Mouse (Mus musculus): ENCODE data around the gene Brk1.

Gene Brk1

GRCm38 (mm10) chr6:113604432-113605223 lies at the start of gene Brk1:
Gene Brk1, plus strand, starts transcription at chr6:113604772.
- DNase-seq = peak; percentile 86 to 89

- DNase-seq = no peak
Measured at GRCm38 (mm10) chr6:113559736-113560135, 44.8 kb upstream of the Brk1 start.

GRCm38 (mm10) chr6:113564557-113564956 lies 40.0 kb upstream of the Brk1 start:
- DNase-seq = no peak

GRCm38 (mm10) chr6:113576044-113576443 lies 28.5 kb upstream of the Brk1 start:
- no peak for DNase-seq

- DNase-seq = no peak
Measured at GRCm38 (mm10) chr6:113579306-113579705, 25.3 kb upstream of the Brk1 start.

- DNase-seq = no peak
Measured at GRCm38 (mm10) chr6:113583023-113583422, 21.5 kb upstream of the Brk1 start.

GRCm38 (mm10) chr6:113585065-113585464 lies 19.5 kb upstream of the Brk1 start:
- no peak for DNase-seq

- peak; percentile 14 to 31 for DNase-seq
Measured at GRCm38 (mm10) chr6:113586466-113587183, 17.9 kb upstream of the Brk1 start.

- no peak for DNase-seq
Measured at GRCm38 (mm10) chr6:113592637-113593036, 11.9 kb upstream of the Brk1 start.

- DNase-seq = no peak
Measured at GRCm38 (mm10) chr6:113597945-113598344, 6.6 kb upstream of the Brk1 start.

- DNase-seq = no peak
Measured at GRCm38 (mm10) chr6:113599833-113600232, 4.7 kb upstream of the Brk1 start.

- DNase-seq = no peak
Measured at GRCm38 (mm10) chr6:113600543-113601139, 3.9 kb upstream of the Brk1 start, which contains the start of gene Fancd2os. Gene Fancd2os, minus strand, starts transcription at chr6:113600715.

GRCm38 (mm10) chr6:113602821-113603220 lies 1.8 kb upstream of the Brk1 start:
- DNase-seq = no peak

GRCm38 (mm10) chr6:113603993-113604392 lies 579 bp upstream of the Brk1 start:
- peak in 1 of 2 experiments; percentile 8 for DNase-seq

- no peak for DNase-seq
Measured at GRCm38 (mm10) chr6:113605224-113605545, 613 bp downstream of the Brk1 start.

- DNase-seq = no peak
Measured at GRCm38 (mm10) chr6:113608871-113609270, 4.3 kb downstream of the Brk1 start.

- no peak for DNase-seq
Measured at GRCm38 (mm10) chr6:113609293-113609692, 4.7 kb downstream of the Brk1 start.

GRCm38 (mm10) chr6:113612258-113612969 lies 7.8 kb downstream of the Brk1 start:
- no peak for DNase-seq

GRCm38 (mm10) chr6:113614152-113614551 lies 9.6 kb downstream of the Brk1 start:
- DNase-seq = no peak

- DNase-seq = no peak
Measured at GRCm38 (mm10) chr6:113614997-113615396, 10.4 kb downstream of the Brk1 start.

- DNase-seq = no peak
Measured at GRCm38 (mm10) chr6:113615489-113615888, 10.9 kb downstream of the Brk1 start.

GRCm38 (mm10) chr6:113623386-113623785 lies 18.8 kb downstream of the Brk1 start:
- peak in 1 of 2 experiments; percentile 21 for DNase-seq
